Mouse (Mus musculus) left cerebral cortex, postnatal 4 days (tissue): ENCODE results near the gene Krtap4-8. TPM values are rescaled to one million over a fixed set of nuclear protein-coding genes. Genes with fewer than 3 reads are reported as not detected.
"Not testable (repeated sequence)": the region's sequence is repeated elsewhere in the genome, so short reads cannot be mapped to it uniquely, and the experiment has no call there.

Source experiments
- DNase-seq: peaks from one replicate; pipeline ENCODE4 v3.0.0-alpha.2; 2022
- intact Hi-C: fragments of 180-260 bp; cut with DNase I; formaldehyde crosslinking; loops from one replicate; pipeline ENCODE4 v1.15.1; 2025
- total RNA-seq, 2 experiments: library from RNA; stranded (reverse); gene quantifications; 2 replicates each; pipeline ENCODE4 v1.2.3; 2021

The Krtap4-8 gene
- not detected for total RNA-seq

GRCm38 (mm10) chr11:99780604-99781003 is at the start of gene Krtap4-8:
TSS of gene Krtap4-8 (minus strand) at chr11:99780704.
- intact Hi-C loops = no loop called here
- no peak for DNase-seq

GRCm38 (mm10) chr11:99815566-99815965 is 35.1 kb upstream of the Krtap4-8 start, which contains the start of gene Gm11564:
TSS of gene Gm11564 (minus strand) at chr11:99815666.
- intact Hi-C loops, DNase-seq: not testable (repeated sequence)

- intact Hi-C loops, DNase-seq: not testable (repeated sequence)
Observed at GRCm38 (mm10) chr11:99809792-99810191, 29.3 kb upstream of the Krtap4-8 start, which contains the start of gene Krtap4-13. TSS of gene Krtap4-13 (minus strand) at chr11:99809892.

GRCm38 (mm10) chr11:99804346-99804745 is 23.8 kb upstream of the Krtap4-8 start, which contains the start of gene Gm11554:
TSS of gene Gm11554 (minus strand) at chr11:99804446.
- DNase-seq, intact Hi-C loops: not testable (repeated sequence)

GRCm38 (mm10) chr11:99798832-99799231 is 18.3 kb upstream of the Krtap4-8 start, which contains the start of gene Gm11569:
TSS of gene Gm11569 (minus strand) at chr11:99798932.
- DNase-seq, intact Hi-C loops: not testable (repeated sequence)

- intact Hi-C loops = no loop called here
Observed at GRCm38 (mm10) chr11:99793367-99793766, 12.9 kb upstream of the Krtap4-8 start, which contains the start of gene Gm11596. TSS of gene Gm11596 (minus strand) at chr11:99793467.

GRCm38 (mm10) chr11:99784900-99785299 is 4.4 kb upstream of the Krtap4-8 start, which contains the start of gene Krtap4-9:
TSS of gene Krtap4-9 (plus strand) at chr11:99785200.
- DNase-seq, intact Hi-C loops: not testable (repeated sequence)

More at GRCm38 (mm10) chr11:99793367-99793766, 12.9 kb upstream of the Krtap4-8 start, which contains the start of gene Gm11596:
- no peak for DNase-seq

- intact Hi-C loops = no loop called here
- no peak for DNase-seq
Observed at GRCm38 (mm10) chr11:99778401-99778800, 2.1 kb downstream of the Krtap4-8 start.

GRCm38 (mm10) chr11:99772813-99773212 is 7.7 kb downstream of the Krtap4-8 start, which contains the start of gene Gm11595:
TSS of gene Gm11595 (minus strand) at chr11:99772913.
- intact Hi-C loops, DNase-seq: not testable (repeated sequence)

GRCm38 (mm10) chr11:99768410-99768809 is 12.1 kb downstream of the Krtap4-8 start:
- no peak for DNase-seq
- intact Hi-C loops = no loop called here

GRCm38 (mm10) chr11:99758877-99759276 is 21.6 kb downstream of the Krtap4-8 start:
- DNase-seq = no peak
- intact Hi-C loops = no loop called here

- DNase-seq = no peak
- intact Hi-C loops = no loop called here
Observed at GRCm38 (mm10) chr11:99743985-99744384, 36.5 kb downstream of the Krtap4-8 start.

- intact Hi-C loops = no loop called here
- DNase-seq = no peak
Observed at GRCm38 (mm10) chr11:99734190-99734589, 46.3 kb downstream of the Krtap4-8 start, which contains the start of gene Gm14180. TSS of gene Gm14180 (minus strand) at chr11:99734290.

Other genes with a start within 250 kb of the Krtap4-8 start
- gene Krt40, start 237.5 kb downstream of the Krtap4-8 start, total RNA-seq = not detected
- gene Krtap3-3, start 229.8 kb downstream of the Krtap4-8 start, total RNA-seq = not detected
- gene Krtap3-2, start 223.9 kb downstream of the Krtap4-8 start, total RNA-seq = not detected
- not detected for gene Gm11939, start 221.2 kb downstream of the Krtap4-8 start, total RNA-seq
- gene Krtap3-1, start 214.1 kb downstream of the Krtap4-8 start, total RNA-seq = not detected
- not detected for gene Krtap1-5, start 199.7 kb downstream of the Krtap4-8 start, total RNA-seq
- not detected for gene Krtap1-4, start 197.1 kb downstream of the Krtap4-8 start, total RNA-seq
- gene Krtap1-3, start 189.4 kb downstream of the Krtap4-8 start, total RNA-seq = not detected
- not detected for gene Krtap9-3, start 182.6 kb downstream of the Krtap4-8 start, total RNA-seq
- gene Gm11938, start 177.4 kb downstream of the Krtap4-8 start, total RNA-seq = not detected
- not detected for gene Gm11937, start 170.5 kb downstream of the Krtap4-8 start, total RNA-seq
- gene Krtap2-4, start 165.9 kb downstream of the Krtap4-8 start, total RNA-seq = not detected
- not detected for gene Gm11562, start 160.3 kb downstream of the Krtap4-8 start, total RNA-seq
- gene Krtap4-1, start 152.5 kb downstream of the Krtap4-8 start, total RNA-seq = not detected
- gene Krtap4-2, start 145.6 kb downstream of the Krtap4-8 start, total RNA-seq = not detected
- not detected for gene Krtap4-7, start 136.6 kb downstream of the Krtap4-8 start, total RNA-seq
- not detected for gene Gm11555, start 130.5 kb downstream of the Krtap4-8 start, total RNA-seq
- not detected for gene Gm11563, start 121.7 kb downstream of the Krtap4-8 start, total RNA-seq
- gene Krtap4-6, start 114.7 kb downstream of the Krtap4-8 start, total RNA-seq = not detected
- not detected for gene Gm14190, start 90.0 kb downstream of the Krtap4-8 start, total RNA-seq
- not detected for gene Gm14180, start 46.4 kb downstream of the Krtap4-8 start, total RNA-seq
- gene Gm11595, start 7.8 kb downstream of the Krtap4-8 start, total RNA-seq = not detected
- gene Krtap4-9, start 4.5 kb upstream of the Krtap4-8 start, total RNA-seq = not detected
- not detected for gene Gm11596, start 12.8 kb upstream of the Krtap4-8 start, total RNA-seq
- not detected for gene Gm11569, start 18.2 kb upstream of the Krtap4-8 start, total RNA-seq
- not detected for gene Gm11554, start 23.7 kb upstream of the Krtap4-8 start, total RNA-seq
- not detected for gene Krtap4-13, start 29.2 kb upstream of the Krtap4-8 start, total RNA-seq
- gene Gm11564, start 35.0 kb upstream of the Krtap4-8 start, total RNA-seq = not detected
- gene 2300003K06Rik, start 57.4 kb upstream of the Krtap4-8 start, total RNA-seq = not detected
- not detected for gene Krtap4-16, start 70.9 kb upstream of the Krtap4-8 start, total RNA-seq
- not detected for gene Gm11568, start 77.2 kb upstream of the Krtap4-8 start, total RNA-seq
- gene Gm11559, start 83.8 kb upstream of the Krtap4-8 start, total RNA-seq = not detected
- gene Krtap9-1, start 92.7 kb upstream of the Krtap4-8 start, total RNA-seq = not detected
- not detected for gene Gm11567, start 98.5 kb upstream of the Krtap4-8 start, total RNA-seq
- gene Krtap31-1, start 127.2 kb upstream of the Krtap4-8 start, total RNA-seq = not detected
- not detected for gene Gm11565, start 134.0 kb upstream of the Krtap4-8 start, total RNA-seq
- gene Krtap31-2, start 155.6 kb upstream of the Krtap4-8 start, total RNA-seq = not detected
- not detected for gene Krtap9-5, start 167.8 kb upstream of the Krtap4-8 start, total RNA-seq
- not detected for gene Krtap29-1, start 198.3 kb upstream of the Krtap4-8 start, total RNA-seq
- gene Krtap16-1, start 205.9 kb upstream of the Krtap4-8 start, total RNA-seq = not detected
- not detected for gene Krtap17-1, start 213.3 kb upstream of the Krtap4-8 start, total RNA-seq
- gene Krt33a, start 235.5 kb upstream of the Krtap4-8 start, total RNA-seq = under 1 TPM in 1 of 2 experiments, not detected in 1; 0.30 TPM
- not detected for gene Krt33b, start 249.2 kb upstream of the Krtap4-8 start, total RNA-seq